Mouse (Mus musculus) kidney, adult 2 months (tissue): ENCODE results near the gene Gimap9. TPM values are rescaled to one million over a fixed set of nuclear protein-coding genes. Genes with fewer than 3 reads are reported as not detected.

Source experiments
- DNase-seq: peaks from one replicate; pipeline ENCODE4 v3.0.0; 2021
- H3K27ac ChIP-seq: fragments of 200-500 bp; 2 replicates; pipeline ENCODE4 v1.5.1; 2012; ENCODE audit warnings: low read depth, low read length, control low read depth, inconsistent platforms; ENCODE audit not compliant: insufficient read depth
- H3K27me3 ChIP-seq: fragments of 200-500 bp; replicated peaks from 2 replicates; pipeline ENCODE4 v1.6.1; 2012; ENCODE audit warnings: mild to moderate bottlenecking, moderate library complexity, low read length, inconsistent platforms; ENCODE audit not compliant: control insufficient read depth, insufficient read depth
- H3K36me3 ChIP-seq: fragments of 200-500 bp; 2 replicates; pipeline ENCODE4 v1.6.1; 2012; ENCODE audit warnings: mild to moderate bottlenecking, moderate library complexity, low read length, inconsistent platforms; ENCODE audit not compliant: control insufficient read depth, insufficient read depth
- H3K4me1 ChIP-seq: fragments of 200-500 bp; 2 replicates; pipeline ENCODE4 v1.6.1; 2011; ENCODE audit warnings: low read length; ENCODE audit not compliant: control insufficient read depth, insufficient read depth
- H3K4me3 ChIP-seq: fragments of 200-500 bp; 2 replicates; pipeline ENCODE4 v1.5.1; 2011; ENCODE audit warnings: mild to moderate bottlenecking, low read depth, low read length, control low read depth; ENCODE audit not compliant: insufficient read depth
- CTCF ChIP-seq: fragments of 200-500 bp; conservative IDR thresholded peaks from 2 replicates; pipeline ENCODE4 v1.5.1; 2011; ENCODE audit warnings: low read depth, mild to moderate bottlenecking, control low read depth, low read length, moderate library complexity, mixed read lengths; ENCODE audit not compliant: insufficient read depth, insufficient read length
- POLR2A ChIP-seq: fragments of 200-500 bp; IDR thresholded peaks from one replicate; pipeline ENCODE4 v1.6.1; 2011; ENCODE audit warnings: low read depth, low read length, control low read depth
- WGBS: fragments of 180-500 bp; shearing (Covaris S2); methylation state at CpG from one replicate; pipeline ENCODE4 v1.1.7; 2018; 5-methylcytosine and 5-hydroxymethylcytosine counted together
- polyA plus RNA-seq: library from polyadenylated mRNA; depleted of rRNA; stranded (reverse); fragments of >200 nt; gene quantifications from 2 replicates; pipeline ENCODE4 v1.2.3, GENCODE M21; 2012; rRNA removed

The Gimap9 gene
- polyA plus RNA-seq: 6.8 and 10.1 TPM in 2 replicates

DNA sequence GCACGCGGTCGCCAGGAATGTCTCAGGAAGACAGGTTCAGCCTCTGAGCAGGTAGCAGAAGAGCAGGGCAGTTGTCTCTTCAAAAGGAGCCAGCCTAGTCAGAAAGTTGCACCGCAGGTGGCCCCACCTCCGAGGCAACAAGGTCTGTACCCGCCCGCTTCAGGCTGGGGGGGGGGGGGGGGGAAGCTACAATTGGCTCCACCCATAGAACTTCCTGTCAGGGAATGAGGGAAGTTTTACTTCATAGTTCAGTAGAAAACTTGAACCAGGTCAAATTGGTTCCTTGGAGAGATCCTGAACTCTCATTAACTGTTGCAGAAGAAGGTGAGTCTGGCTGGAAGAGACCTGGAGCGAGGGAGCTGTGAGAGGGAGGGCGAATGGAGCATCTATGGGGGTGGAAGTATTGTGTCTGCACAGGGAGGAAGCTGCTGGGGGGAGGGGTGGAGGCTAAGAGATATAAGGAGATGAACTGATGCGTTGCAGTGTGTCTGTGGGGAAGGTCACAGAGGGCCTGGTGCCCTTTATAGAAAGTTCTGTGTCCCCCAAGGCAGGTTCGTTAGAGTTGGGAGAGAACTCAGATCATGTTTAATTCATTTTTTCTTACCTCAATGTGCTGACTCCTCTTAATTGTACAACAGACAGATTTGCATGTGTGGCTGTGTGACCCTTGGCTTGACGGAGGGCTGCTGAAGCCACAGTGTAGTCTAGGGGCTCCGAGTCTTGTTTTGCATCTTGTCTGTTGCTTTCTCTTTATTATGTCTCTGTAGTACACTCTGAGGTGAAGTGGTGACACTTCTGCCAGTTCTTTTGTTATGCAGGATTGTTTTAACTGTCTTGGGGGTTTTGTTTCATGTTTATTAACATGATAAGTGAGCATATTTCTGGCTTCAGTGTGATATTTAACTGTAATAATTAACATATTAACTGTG is at the start of gene Gimap9:
TSS of gene Gimap9 (plus strand) at position 199 of the 929 bp plus-strand sequence.
- no peaks in the 10 kb centered on the region for H3K36me3 ChIP-seq
- peaks cover 9% of the 10 kb centered on the region; the same call in 1 of the 2 replicates for H3K4me1 ChIP-seq
- peak; percentile 88 for DNase-seq
- TF ChIP-seq POLR2A (no peak), CTCF (no peak)
- no peaks in the 10 kb centered on the region for H3K27me3 ChIP-seq
- 9% methylated on average over 13 of the region's 13 CpGs for WGBS
- H3K27ac ChIP-seq: peak within 1 kb of the TSS; percentile 84
- H3K4me3 ChIP-seq: peak within 1 kb of the TSS; percentile 76

DNA sequence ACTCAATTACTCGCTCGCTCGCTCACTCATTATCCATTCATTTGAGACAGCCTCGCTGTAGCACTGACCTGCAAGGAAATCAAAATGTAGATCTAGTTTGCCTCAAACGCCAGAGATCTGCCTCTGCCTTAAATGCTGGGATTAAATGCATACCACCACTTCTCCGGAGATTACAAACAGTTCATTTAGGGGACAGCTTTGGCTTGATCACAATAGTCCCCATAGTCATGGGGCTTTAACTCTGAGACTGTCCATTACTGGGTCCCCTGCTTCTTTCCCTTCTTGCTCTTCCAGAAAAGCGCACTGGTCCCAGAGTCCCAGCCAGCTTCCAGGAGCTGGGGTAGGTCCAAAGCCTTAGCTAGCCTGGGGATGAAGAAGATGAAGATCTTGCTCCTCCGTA is 49.5 kb upstream of the Gimap9 start, which contains the start of gene AI854703:
TSS of gene AI854703 (plus strand) at position 301 of the 400 bp plus-strand sequence.
- H3K27me3 ChIP-seq: no peaks in the 10 kb centered on the region
- H3K27ac ChIP-seq: peak within 1 kb of the TSS; percentile 98
- H3K36me3 ChIP-seq: no peaks in the 10 kb centered on the region
- WGBS: 29% methylated on average over 8 of the region's 8 CpGs
- H3K4me3 ChIP-seq: peak within 1 kb of the TSS; percentile 62
- DNase-seq: no peak
- no peak for TF ChIP-seq CTCF
- no peak for TF ChIP-seq POLR2A
- peaks cover 28% of the 10 kb centered on the region for H3K4me1 ChIP-seq

DNA sequence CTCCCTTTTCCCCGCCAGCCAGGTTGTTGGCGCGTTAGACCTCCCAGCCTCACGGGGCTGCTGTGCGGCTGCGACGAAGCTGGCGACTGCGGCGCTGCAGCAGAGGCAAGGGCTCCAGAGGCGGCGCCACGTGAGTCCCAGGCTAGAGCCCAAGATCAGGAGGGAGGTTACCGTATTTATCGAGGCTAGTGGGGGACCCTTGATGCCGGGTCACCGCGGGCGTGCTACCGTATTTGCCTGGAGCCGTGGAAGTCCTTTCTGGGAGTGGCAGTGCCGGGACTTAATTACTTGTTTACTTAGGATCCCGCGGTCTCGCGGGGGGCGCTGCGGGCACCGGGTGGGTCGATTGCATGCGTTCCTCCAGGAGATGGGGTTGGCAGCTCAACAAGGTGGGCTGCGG is 48.9 kb upstream of the Gimap9 start:
- WGBS: under 1% methylated on average over 32 of the region's 32 CpGs
- Histone ChIP-seq H3K27ac (peak overlapping the region; percentile 98), H3K4me3 (peak overlapping the region; percentile 62), H3K36me3 (no peaks in the 10 kb centered on the region), H3K4me1 (peaks cover 28% of the 10 kb centered on the region), H3K27me3 (no peaks in the 10 kb centered on the region)
- TF ChIP-seq POLR2A (no peak), CTCF (peak; percentile 30; the same call in 1 of the 2 replicates)
- DNase-seq: peak; percentile 87

DNA sequence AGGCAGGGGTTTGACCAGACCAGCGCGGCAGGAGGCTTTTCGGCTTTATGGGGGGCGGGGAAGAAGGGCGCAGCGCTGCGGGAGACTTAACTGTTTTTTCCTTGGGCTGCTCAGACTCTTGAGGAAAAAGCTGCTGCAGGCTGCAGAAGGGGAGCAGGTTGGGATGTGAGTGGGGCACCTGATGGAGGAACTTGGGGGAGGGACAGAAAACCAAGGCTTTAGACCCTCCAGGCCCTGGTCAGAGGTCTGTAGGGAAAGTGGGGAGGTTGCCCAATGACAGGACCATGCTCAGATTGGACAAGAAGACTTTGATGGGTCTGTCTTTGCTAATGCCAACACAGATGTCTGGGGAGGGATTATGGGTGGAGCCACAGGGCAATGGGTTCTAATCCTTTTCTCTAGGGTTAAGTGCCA is 48.4 kb upstream of the Gimap9 start:
- 7% methylated on average over 7 of the region's 7 CpGs for WGBS
- Histone ChIP-seq H3K27ac (peak overlapping the region; percentile 98), H3K36me3 (no peaks in the 10 kb centered on the region), H3K4me3 (peak overlapping the region; percentile 62), H3K27me3 (no peaks in the 10 kb centered on the region), H3K4me1 (peaks cover 28% of the 10 kb centered on the region)
- TF ChIP-seq POLR2A (no peak), CTCF (no peak)
- DNase-seq: peak; percentile 81

DNA sequence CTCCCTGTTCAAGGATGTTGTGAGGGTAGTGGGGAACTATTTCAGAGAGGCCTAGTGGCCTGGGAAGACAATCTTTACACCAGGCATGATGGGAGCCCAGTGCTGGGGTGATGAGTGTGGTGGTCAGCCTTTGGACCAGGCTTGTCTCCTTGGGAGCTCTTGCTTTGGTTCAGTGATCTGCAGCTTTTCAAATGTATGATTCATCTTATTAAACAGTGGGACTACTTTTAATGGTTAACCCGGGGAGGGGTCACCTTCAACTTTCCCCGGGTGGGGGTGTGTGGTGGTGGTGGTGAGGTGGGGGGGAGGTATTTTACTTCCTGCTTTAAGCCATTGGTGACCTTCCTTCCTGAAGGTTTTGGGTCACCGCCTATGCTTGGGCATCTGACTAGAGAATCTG is 47.6 kb upstream of the Gimap9 start:
- TF ChIP-seq POLR2A: peak; percentile 50
- no peak for TF ChIP-seq CTCF
- WGBS: 22% methylated on average over 3 of the region's 3 CpGs
- Histone ChIP-seq H3K27ac (peak overlapping the region; percentile 98), H3K27me3 (no peaks in the 10 kb centered on the region), H3K36me3 (no peaks in the 10 kb centered on the region), H3K4me3 (peak overlapping the region; percentile 62), H3K4me1 (peaks cover 28% of the 10 kb centered on the region)
- DNase-seq: peak; percentile 92

DNA sequence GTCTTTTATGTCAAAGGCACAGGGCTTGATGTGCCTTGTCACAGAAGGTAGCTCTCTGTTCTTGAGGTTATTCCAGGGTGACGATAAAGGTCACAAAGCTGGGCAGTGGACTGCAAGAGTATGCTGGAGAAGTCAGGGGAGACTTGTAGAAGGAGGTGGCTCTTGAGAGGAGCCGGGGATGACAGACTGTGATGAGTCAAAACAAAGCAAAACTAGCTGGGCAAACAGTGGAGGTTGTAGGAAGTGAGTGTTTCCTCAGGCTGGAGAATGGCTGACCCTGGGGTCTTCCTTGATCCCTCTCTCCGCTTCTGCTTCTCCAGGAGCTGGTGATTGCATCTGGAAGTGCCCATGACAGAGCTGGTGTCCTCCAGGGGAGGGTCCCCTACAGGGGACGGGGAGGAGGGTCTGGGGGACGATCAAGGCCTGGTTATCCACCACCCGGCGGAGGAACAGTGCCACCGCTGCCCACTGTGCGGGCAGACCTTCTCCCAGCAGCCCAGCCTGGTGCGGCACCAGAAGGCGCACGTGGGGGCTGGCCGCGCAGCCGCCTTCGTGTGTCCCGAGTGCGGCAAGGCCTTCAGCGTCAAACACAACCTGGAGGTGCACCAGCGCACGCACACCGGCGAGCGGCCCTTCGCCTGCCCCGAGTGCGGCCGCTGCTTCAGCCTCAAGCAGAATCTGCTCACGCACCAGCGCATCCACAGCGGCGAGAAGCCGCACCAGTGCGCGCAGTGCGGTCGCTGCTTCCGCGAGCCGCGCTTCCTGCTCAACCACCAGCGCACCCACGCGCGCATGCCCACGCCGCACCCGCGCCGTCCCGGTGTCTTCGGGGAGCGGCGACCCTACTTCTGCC is 46.9 kb upstream of the Gimap9 start:
- Histone ChIP-seq H3K4me1 (peaks cover 28% of the 10 kb centered on the region), H3K27ac (peak overlapping the region; percentile 98), H3K27me3 (no peaks in the 10 kb centered on the region), H3K36me3 (no peaks in the 10 kb centered on the region), H3K4me3 (peak overlapping the region; percentile 50)
- WGBS: 3% methylated on average over 54 of the region's 54 CpGs
- TF ChIP-seq CTCF (no peak), POLR2A (no peak)
- peak; percentile 51 for DNase-seq
